Mouse (Mus musculus) R1 (cell line): ENCODE results near the gene Tsc22d4.
"Not testable (repeated sequence)": the region's sequence is repeated elsewhere in the genome, so short reads cannot be mapped to it uniquely, and the experiment has no call there.

Experiments
- DNase-seq: peaks from one replicate; pipeline ENCODE4 v3.0.0-alpha.2; 2018; ENCODE audit warnings: low read depth, low spot score

Tsc22d4 gene

DNA sequence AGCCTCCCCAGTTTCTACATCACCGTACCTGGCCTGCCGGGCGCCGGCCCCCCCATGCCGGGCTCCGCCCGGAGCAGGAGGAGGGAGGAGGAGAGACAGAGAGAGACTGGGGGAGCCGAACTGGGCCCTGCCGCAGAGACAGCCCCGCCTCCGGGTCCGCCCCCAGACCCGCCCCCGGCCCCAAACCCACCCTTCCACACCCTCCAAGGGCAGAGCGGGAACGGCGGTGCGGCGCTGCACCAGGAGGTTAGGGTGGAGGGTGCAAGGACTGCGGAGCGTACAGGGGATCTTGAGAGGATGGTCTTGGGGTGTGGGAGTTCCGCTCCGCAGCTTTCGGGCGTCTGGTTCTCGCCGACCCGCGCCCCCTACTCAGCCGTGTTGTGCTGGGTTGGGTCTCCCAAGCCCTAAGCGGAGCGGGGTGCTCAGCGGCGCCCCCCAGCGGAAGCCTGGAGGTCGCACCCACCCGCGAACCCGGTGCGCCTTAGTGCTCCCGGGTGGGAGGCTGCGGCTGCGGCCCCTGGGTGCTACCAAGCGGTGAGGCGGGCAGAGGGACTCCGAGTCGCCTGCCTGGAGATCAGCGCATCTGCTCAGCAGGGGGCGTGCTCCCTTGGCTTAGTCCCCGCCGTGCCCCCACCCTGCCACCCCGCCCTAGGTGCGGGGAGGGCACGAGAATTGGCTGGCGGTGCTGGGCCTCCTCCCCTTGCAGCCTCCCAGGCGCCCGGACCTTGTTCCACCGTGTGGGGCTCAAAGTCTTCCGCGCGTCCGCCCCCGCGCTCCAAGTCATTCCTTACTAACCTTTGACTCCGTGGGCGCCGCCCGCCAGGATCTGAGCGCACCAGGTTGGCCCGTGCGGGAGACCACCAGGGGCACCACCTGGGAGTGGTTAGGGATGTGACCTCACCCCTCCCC, 4.3 kb upstream of the Tsc22d4 start, which contains the start of gene Nyap1:
Nyap1 (minus strand) TSS at position 585 of the 909 bp plus-strand sequence.
- peak; percentile 90 for DNase-seq

DNA sequence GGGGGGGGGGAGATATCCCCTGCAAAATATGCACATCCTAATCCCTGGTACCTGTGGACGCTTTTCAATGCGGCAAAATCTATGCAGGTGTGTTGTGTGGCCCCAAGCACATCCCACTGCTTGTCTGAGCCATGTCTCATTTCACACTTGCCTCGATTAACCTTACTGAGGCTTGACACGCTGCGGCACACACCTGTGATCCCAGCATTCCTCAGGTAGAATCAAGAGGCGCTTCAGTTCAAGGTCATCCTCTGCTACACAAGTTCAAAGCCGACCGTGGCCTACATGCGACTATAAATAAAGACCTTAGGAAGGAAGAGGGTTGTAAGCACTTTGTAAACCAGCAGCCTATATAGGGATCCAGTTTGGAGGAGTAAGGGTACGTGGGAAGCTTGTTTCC, 3.5 kb upstream of the Tsc22d4 start:
- no peak for DNase-seq

DNA sequence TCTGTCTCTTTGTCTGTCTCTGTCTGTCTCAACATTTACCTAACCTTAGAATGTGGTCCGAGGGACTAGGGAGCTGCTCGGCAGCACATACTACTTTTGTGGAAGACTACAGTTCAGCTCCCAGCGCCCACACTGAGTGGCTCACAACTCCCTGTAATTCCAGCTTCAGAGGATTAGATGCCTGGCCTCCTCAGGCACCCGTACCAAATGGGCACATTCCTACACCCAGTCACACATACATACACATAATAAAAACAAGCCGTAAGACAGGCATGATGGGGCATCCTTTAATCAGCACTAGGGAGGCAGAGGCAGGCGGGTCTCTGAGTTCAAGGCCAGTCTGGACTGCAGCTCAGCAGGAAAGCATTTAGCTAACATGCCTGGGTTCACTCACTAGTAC, 2.7 kb upstream of the Tsc22d4 start:
- DNase-seq: no peak

- DNase-seq: no peak
Measured at GRCm38 (mm10) chr5:137744197-137744596, 1.3 kb upstream of the Tsc22d4 start.

DNA sequence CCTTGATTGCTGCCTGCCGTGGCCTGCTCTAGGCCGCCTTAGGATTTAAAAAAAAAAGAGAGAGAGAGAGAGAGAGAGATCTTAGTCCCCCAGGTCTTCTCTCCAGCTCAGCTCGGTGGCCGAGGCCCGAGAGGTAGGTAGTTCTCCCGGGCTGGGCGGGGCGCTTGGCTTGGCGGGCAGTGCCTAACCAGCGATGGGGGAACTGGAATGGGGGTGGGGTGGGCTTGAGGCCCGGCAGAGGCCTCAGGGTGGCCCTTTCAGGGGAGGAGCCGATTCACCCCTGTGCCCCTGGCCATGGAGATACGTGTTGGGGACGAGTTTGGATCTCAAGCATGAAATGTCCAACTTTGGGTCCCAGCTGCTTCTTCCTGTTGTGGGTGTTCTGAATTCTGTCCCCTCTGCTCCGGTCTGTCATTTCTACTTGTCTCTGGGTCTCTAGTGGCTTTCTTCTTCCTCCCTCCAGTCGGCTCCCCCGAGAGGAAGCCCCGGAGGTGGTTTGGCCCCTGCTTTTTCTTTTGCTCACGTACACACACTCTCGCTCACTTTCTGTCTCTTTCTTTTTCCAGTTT, 836 bp downstream of the Tsc22d4 start:
- no peak for DNase-seq

GRCm38 (mm10) chr5:137746851-137747325, 1.4 kb downstream of the Tsc22d4 start:
- DNase-seq: no peak

DNA sequence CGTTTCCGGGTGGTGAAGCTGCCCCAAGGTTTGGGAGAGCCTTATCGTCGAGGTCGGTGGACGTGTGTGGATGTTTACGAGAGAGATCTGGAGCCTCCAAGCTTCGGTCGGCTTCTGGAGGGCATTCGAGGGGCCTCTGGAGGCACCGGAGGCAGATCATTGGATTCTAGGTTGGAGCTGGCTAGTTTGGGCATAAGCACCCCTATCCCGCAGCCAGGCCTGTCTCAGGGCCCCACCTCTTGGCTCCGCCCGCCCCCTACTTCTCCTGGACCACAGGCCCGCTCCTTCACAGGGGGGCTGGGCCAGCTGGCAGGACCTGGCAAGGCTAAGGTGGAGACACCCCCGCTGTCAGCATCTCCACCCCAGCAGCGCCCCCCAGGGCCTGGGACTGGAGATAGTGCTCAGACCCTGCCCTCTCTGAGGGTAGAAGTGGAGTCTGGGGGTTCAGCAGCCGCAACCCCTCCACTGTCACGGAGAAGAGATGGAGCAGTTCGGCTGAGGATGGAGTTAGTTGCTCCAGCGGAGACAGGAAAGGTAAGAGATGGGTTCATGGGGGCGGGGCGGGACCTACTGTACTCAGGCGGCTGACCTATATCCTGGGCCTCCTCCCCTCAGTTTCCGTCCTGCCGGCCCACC, 1.9 kb downstream of the Tsc22d4 start:
- no peak for DNase-seq

GRCm38 (mm10) chr5:137748130-137748770, 2.7 kb downstream of the Tsc22d4 start:
- no peak for DNase-seq

GRCm38 (mm10) chr5:137749196-137749836, 3.8 kb downstream of the Tsc22d4 start:
- DNase-seq: peak; percentile 54

DNA sequence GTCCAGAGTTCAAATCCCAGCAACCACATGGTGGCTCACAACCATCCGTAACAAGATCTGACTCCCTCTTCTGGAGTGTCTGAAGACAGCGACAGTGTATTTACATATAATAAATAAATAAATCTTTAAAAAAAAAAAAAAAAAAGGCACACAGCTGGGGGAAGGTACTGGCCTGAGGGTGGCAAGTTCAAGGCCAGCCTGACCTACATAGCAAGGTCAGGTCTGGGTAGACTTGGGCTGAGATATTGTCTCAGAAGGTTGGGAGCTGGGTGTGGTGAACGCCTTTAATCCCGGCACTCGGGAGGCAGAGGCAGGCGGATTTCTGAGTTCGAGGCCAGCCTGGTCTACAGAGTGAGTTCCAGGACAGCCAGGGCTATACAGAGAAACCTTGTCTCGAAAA, 4.7 kb downstream of the Tsc22d4 start:
- DNase-seq: not testable (repeated sequence)

DNA sequence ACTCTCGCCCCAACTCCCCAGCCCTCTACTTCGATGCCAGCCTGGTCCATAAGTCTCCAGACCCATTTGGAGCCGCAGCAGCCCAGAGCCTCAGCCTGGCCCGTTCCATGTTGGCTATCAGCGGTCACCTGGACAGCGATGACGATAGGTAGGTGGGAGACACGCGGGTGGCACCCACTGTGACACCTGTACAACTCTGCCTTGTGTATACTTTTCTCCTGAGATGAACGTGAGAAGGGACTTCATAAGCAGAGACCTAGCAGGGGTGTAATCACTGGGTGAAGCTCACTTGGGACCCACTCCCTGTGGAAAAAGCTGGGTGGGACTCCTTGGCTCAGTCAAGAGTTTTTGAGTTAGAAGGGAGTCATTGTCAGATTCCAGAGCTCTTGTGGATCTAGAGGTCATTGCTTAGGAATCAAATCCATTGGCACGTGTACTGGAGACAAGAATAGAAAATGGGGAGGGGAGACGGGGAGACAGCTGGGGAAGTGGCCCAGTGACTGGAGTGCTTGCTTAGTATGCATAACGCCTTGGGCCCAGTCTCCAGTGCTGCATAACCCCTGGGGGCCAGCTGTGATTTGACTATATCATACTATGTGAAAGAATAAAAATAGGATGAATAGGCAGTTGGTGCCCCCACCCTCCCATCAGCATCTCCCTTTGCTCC, 5.8 kb downstream of the Tsc22d4 start:
- no peak for DNase-seq

DNA sequence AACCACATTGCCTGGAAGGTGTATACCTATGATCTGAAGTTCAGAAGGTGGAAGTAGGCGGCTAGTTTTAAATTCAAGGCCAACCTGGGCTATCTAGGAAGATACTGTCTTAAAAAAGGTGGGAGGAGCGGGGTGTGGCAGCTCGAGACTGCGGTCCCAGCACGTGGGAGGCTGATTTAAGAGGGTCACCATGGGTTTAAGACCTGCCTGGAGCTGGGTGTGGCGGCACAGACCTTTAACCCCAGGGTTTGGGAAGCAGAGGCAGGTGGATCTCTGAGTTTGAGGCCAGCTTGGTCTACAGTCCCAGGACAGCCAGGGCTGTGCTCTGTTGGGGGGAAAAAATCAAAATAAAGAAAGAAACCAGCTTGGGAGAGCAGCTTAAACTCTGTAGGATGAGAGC, 6.5 kb downstream of the Tsc22d4 start:
- no peak for DNase-seq

GRCm38 (mm10) chr5:137753111-137753832, 7.7 kb downstream of the Tsc22d4 start:
- DNase-seq: no peak

- DNase-seq: no peak
Measured at GRCm38 (mm10) chr5:137755425-137755824, 9.9 kb downstream of the Tsc22d4 start.

- DNase-seq: no peak
Measured at GRCm38 (mm10) chr5:137756106-137756505, 10.6 kb downstream of the Tsc22d4 start.

GRCm38 (mm10) chr5:137756882-137757661, 11.5 kb downstream of the Tsc22d4 start:
- peak; percentile 83 for DNase-seq

GRCm38 (mm10) chr5:137757887-137758286, 12.4 kb downstream of the Tsc22d4 start:
- DNase-seq: no peak

DNA sequence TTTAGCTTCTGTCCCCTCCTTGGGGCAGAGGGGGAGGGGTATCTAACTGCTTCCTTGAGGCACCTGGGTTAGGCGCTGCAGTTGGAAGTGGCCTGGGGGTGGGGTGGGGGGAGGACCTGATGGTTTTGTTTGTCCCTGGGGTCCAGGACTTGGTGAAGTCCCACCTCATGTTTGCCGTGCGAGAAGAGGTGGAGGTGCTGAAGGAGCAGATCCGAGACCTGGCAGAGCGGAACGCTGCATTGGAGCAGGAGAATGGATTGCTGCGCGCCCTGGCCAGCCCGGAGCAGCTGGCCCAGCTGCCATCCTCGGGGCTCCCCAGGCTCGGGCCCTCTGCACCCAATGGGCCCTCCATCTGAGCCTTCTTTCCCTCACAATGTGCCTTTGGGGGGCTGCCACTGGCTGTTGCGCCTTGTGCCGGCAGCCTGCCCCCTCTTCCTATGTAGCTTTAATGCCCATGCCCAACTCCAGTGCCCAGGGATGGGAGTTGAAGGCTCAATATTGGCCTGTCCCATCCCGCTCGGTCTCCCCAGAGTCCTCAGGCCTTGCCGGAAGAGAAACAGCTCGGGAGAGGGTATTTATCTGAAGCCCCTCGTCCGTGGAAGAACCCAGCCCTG, 13.5 kb downstream of the Tsc22d4 start:
- DNase-seq: no peak

- DNase-seq: peak; percentile 96
Measured at GRCm38 (mm10) chr5:137759971-137760412, 14.5 kb downstream of the Tsc22d4 start.
